Mouse (Mus musculus) cerebellum, postnatal 36 days (tissue): ENCODE results near the gene Abcb8.

ENCODE experiments used
- DNase-seq, 2 experiments: peaks; one replicate each; pipeline ENCODE4 v3.0.0; 2021 to 2022; ENCODE audit warnings: mixed read lengths in 2 of 2

The Abcb8 gene

DNA sequence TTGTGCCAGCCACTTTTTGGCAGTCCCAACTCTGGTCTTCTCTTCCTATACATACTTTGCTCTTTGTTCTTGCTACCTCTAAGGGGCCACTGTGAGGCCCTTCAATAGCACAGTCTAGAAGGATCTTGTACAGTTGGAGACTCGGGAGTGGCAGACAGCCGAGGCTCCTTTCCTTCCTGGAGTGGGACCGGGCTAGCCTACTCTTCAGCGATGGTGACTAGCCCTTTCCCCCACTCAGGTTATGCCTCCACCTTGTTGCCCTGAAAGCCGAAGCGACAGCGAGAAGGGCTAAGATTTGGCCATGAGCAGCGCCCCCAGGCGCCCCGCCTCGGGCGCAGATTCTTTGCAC, 33.8 kb downstream of the Abcb8 start:
- DNase-seq: no peak

DNA sequence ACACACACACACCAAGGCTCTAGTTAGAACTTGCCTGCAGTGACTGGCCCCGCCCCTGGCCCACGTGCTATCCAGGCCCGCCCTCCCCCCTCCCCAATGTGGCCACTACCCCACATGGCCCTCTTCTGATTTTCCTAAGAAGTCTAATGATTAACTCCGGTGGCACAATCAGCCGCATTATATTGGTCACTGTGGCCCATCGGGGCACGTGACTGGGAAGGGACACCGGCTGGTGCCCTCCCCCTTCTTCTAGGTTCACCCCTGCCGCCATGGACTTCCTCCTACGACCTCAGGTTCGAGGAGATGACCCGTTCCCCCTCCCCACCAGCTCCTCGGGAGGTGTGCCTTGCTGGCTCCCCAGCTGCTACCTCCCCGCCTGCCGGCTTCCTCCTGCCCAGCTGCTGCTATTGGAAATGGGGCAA, 34.5 kb downstream of the Abcb8 start:
- DNase-seq: no peak

DNA sequence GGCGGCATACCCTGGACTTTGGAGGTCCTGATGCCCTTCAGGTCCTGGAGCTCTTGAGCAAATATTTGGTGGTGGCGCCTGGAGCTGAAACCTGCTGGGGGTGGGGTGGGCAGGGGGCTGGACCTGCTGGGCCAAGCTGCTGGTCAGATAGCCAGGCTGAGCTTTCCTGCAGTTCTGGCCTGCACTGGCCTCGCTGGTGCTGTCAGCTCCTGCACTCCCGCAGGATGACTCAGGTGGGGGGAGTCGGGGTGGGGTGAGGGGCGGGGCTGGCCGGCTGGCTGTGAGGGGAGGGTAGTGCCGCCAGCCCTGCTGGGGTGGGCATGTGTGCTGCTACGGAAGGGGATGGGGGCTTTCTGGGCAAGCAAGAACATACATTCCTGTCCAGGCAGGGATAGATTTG, 35.1 kb downstream of the Abcb8 start:
- no peak for DNase-seq

DNA sequence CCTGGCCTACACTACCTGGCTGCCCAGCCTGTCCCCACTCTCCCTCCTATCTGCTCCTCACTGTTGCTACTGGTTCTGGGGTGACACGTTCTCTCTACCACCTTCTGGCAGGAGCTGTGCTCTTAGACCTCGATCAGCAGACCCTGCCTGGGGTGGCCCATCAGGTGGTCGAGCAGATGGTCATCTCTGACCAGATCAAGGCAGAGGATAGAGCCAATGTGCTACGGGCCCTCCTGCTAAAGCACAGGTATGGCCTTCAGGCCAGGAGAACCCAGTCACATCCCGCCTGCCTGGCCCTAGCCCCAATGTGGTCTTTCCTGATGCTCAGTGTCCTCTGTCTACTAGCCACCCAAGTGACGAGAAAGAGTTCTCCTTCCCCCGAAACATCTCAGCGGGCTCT, 40.5 kb downstream of the Abcb8 start:
- no peak for DNase-seq

DNA sequence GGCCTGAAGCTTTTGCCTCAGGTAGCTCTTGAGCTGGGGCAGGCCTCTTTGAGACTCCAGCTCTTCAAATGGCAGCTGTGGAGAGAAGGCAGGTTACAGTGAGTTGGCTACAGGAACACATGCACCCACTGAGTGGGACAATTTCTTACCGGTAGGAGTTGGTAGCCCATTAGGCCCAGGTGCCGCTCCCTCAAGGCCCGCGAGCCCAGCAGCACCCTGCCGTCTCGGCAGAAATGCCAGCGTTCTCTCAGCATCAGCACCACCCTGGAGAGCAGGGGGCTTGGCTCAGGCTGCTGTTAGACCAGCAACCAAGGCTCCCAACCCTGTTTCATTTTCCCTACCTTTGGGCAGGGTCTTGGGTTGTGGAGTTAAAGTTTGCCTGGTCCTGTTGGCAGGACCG, 47.7 kb downstream of the Abcb8 start:
- DNase-seq: no peak

DNA sequence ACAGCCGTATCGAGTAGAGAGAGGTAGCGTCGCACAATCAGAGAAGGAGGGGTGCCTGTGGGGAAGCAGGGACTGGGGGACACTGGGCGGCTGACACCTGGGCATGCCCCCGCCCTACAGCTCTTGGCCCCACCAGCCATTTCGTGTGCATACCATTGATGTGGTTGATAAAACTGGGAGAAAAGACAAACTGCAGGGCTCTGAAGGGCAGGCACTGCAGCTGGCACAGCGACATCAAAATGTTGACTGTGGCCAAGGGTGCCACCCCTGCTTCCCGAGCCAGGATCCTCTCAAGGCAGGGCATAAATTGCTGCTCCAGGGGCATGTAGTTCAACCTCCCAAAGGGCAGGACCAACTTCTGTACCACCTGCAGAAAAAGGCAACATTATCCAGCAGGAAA, 48.6 kb downstream of the Abcb8 start:
- no peak for DNase-seq

DNA sequence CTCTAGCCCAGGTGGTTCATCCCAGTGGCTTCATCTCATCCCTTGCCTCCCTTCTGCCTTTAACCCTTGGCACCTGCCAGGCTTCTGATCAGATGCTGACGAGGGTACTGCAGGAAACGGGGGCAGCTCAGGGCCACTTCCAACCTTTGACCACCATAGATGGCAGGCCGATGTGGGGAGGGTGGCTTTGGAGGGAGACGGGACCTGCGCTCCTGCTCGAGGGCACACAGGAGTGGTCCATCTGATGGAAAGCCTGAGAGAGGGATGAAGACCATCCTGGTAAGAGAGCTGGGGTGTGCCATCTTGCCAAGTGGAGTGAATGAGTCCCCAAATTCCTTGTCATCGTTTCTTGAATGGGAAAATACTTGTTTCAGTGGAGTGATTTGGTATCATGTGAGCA, 49.7 kb downstream of the Abcb8 start:
- DNase-seq: no peak

DNA sequence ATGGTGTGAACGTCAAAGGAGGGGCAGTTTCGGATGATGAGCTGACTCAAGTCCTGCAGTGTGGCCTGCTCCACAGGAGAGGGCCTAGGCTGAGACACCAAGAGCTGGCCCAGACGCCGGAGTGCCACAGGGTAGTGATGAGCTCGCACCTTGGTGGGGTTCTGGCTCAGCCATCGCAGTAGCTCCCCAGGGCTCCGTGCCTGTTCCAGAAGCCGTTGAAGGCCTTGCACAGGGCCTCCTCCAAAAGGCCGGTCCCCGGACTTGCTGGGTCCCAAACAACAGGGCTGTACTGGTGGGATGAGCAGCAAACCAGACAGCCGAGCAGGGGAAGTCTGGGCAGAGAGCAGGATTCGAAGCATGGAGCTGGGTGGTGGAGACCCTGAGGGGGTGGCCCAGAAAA, 50.5 kb downstream of the Abcb8 start:
- DNase-seq: peak in 1 of 2 experiments; percentile 39

DNA sequence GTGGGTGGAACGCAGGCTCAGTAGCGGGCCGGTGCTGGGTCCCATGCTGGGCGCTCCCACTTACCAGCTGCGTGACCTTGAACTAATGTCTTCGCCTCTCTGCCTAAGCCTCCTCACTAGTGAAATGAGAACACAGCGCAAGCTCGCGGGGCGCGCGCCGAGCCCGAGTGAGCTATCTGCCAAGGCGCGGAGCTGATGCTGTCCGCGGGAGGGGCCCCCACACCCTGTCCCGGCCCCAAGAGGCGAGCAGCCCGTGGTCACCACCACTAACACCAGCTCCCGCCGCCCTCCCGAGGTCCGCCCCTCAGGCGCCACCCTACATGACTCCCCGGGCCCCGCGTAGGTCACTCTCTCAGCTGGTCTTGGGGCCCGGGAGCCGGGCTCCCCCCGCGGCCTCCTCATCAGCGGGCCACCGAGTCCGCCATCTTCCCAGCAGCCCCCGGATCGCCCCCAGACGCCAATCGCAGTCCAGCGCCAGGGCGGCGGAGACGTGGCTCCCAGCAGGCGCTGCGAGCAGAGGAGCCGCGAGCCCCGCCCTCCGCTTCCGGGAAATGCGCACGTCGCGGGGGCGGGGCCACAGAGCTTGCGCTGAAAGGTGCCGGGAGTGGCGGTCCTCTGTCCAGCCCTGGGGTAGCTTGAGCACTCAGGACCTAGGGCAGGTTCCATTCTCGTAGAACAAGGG, 51.4 kb downstream of the Abcb8 start, which contains the start of gene Fastk:
TSS of gene Fastk (minus strand) at position 542 of the 682 bp plus-strand sequence.
- peak; percentile 92 to 96 for DNase-seq

DNA sequence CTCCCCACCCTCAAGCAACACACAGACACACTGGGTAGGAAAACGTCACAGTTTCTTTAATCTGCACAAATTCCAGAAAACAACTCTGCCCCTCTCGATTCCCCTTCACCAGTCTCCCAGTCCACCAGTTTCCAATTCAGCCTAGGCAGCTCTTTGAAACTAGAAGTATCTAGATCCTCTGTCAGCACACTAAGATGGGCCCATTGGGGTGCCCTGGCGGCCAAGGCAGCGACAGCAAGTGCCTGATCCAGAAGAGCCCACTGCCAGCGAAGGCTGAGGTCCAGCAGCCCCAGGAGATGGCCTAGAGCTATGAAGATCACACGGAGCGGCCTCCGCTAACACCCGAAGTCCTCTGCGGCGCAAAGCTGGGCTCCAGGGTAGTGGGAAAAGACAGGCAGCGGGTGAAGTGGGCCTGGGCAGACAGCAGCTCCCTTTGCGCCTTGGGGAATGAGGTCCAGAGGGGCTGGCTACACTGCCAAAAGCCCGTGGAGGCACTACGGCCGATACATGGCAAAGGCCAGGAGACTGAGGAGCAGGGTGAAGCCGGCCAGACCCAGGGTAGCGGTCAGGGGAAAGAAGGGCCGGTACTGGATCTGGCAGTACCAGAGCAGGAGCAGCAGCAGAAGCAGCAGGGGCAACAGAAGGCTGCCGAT, 52.1 kb downstream of the Abcb8 start:
- DNase-seq: no peak

DNA sequence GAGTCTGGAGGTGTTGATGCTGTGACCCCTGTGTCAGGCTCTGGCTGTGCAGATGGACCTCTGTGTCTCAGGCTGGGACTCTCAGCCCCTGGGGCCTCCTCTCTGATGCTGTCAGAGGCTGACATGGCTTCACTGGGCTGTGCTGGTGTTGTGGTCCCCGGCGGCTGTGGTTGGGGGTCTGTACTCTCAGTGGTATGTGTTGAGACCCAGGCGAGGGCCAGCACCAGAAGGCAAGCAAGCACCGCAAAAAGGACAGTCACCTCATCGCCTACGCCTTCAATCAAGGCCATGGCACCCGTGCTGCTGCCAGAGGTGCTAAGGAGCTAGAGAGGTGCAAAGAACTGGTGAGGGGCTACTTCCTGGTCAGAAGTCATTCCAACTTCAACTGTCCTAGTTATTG, 53.2 kb downstream of the Abcb8 start:
- DNase-seq: no peak

DNA sequence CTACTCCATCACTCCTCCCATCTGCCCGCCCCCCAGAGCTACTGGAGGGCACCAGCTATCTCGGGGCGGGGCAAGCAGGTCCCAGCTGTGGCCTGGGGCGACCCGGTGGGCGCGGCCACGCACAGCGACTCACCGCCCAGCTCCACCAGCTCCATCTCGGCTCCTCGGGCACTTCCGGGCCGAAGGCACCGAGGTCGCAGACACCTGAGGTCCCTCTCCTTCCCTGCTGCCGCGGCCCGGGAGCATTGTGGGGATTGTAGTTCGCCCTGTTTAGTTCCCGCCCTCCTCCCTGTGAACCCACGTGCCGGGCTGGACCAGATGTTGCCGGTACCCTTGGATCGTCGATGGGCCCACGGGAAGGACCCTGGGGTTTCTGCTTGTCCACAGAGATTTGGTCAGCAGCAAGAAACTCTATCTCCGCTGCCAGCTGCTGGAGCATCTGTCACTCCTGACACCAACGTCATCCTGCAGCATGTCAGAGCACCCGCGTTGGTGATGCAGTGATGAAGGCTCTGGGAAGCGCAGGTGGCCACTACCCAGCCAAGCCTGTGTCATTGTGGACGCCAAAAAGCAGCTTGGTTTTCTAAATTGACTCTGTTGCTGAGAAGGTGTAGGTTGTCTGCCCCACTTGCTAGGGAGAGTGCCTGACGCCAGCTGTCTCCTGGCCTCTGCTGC, 54.3 kb downstream of the Abcb8 start, which contains the start of gene Tmub1:
TSS of gene Tmub1 (minus strand) at position 231 of the 675 bp plus-strand sequence.
- peak; percentile 76 to 80 for DNase-seq

DNA sequence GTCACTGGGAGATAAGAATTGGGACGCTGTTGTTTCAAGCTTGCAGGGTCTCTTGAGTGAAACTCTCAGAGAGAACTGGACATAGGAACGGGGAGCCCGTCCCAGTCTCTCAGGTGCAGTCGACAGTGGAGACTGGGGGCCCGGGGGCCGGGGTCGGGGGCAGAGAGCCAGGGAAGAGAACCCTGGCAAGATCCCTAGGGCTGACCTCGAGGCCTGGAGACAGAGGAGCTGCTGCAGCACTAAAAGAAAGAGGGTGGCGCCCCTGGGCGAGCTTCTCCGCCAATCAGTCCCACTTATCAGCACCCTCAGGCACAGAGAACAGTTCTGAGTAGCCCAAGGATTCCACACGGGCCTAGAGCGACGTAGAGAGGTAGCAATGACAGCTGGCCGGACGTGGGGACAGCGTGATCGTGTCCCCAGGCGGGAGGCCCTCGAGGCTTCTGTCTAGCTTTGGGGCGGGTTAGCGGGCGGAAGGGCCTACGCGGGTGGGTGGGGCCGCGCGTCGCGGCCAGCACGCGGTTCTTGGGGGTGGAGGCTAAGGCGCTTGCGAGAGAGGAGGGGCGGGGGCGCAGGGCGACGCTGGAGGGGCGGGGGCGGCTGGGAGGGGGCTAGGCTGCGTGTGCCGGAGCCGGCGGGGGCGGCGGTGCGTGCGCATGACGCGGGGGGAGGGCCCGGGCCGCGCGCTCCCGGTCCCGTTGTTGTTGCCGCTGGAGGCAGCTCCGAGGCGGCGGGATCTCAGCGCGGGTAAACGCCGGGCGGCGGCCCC, 58.0 kb downstream of the Abcb8 start:
- peak; percentile 82 to 92 for DNase-seq

DNA sequence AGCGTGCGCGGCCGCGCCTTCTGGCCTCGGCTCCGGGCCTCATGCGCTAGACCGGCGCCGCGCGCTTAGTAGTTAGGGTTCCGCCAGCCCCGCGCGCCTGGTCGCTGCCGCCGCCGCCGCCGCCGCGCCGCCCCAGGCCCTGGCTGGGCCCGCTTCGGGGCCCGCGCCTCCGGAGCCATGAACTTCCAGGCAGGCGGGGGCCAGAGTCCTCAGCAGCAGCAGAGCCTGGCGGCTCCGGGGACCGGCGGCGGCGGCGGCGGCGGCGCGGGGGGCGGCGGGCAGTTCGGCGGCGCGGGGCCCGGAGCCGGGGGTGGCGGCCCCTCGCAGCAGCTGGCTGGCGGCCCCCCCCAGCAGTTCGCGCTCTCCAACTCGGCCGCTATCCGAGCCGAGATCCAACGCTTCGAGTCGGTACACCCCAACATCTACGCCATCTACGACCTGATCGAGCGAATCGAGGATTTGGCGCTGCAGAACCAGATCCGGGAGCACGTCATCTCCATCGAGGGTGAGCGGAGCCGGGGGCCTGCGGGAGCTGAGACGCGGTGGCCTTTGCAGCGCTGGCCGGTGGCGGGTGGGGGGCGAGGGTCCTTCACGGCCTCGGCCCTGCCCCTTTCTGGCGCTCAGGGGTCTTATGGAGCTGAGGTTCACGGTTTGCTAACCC, 58.7 kb downstream of the Abcb8 start, which contains the start of gene Agap3:
TSS of gene Agap3 (plus strand) at position 148 of the 661 bp plus-strand sequence.
- peak; percentile 46 to 51 for DNase-seq

DNA sequence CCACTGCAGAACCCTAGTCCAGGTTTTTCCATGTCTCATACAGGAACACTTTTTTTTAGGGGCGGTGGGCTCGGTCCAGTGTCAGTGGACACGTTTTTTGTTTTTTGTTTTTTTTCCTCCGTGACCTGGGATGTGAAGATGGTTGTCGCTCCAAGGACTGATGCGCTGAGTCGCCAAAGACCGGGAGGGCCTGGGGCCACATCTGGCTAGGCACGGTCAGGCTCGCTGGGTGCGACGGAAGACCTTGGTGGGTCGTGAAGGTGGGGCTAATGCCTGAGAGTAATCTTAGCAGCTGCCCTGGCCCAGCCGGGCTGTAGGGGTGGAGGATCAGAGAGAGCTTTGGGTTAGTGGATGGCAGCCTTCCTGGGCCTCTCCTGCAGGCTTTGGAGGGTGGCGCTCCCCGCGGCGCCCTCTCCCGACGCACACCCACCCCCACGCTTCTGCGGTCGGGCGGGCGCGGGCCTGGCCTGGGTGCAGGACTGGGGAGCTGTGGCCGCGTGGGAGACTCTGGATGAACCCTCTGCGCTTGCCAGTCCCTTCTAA, 59.3 kb downstream of the Abcb8 start:
- DNase-seq: peak; percentile 47 to 54

DNA sequence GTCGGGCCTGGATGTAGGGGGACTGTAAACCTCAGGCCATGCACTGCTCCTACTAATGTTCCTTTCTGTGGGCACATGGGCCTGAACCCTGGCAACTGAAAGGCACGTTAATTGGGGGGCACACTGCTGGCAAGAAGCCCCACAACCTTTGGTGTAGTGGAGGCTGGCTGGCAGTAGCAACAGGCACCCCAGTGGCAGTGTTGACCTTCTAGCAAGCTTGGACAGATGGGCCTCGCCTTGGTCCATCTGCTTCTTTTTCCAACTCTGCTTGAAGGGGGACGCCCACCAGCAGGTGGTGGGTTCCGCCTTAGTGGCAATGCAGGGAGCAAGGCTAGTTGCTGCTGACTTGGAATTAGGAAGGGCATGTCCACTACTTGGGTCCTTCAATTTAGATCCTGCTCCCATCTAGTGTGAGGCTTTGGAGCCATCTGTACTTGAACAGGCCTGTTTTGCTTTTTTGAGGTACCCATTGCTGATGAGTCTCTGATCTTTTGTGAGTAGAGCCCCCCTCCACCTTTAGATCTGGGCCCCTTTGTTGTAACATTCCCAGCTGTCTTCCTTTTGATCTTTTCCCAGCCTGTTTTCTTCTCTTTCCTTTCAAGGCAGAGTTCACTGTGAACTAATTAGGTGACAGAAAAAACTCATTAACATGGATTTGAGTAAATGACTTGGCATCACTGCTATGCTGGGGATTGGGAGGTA, 60.0 kb downstream of the Abcb8 start:
- DNase-seq: peak; percentile 84 to 87

DNA sequence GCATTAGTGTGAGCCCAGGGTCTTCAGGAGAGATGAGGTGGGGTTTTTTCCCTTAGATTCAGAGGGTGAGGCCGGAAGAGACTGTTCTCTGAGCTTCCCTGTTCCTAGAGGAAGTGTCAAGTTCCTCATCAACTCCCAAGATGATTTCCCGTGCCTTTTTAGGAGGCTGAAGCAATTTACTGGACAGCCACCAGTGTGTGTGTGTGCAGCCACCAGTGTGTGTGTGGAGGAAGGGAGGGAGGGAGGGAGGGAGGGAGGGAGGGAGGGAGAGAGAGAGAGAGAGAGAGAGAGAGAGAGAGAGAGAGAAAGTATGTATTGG, 60.5 kb downstream of the Abcb8 start:
- no peak for DNase-seq

DNA sequence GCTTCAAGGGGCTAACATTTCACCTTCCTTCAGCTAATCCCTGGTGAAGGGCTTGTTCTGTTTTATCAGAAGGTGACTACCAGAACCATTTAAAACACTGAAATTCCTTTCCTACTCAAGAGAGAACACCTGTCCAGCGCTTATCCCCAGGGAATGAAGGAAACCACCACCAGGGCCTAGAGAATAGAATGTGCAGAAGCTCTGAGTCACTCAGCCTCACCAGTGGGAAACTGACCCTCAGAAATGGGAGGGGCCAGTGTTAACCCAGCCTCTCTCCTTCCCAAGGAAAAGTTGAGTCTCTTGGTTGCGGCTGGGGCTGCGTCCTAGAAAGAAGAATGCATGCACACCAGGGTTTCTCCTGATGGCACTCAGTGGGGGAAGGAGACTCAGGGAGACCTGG, 61.6 kb downstream of the Abcb8 start:
- no peak for DNase-seq

DNA sequence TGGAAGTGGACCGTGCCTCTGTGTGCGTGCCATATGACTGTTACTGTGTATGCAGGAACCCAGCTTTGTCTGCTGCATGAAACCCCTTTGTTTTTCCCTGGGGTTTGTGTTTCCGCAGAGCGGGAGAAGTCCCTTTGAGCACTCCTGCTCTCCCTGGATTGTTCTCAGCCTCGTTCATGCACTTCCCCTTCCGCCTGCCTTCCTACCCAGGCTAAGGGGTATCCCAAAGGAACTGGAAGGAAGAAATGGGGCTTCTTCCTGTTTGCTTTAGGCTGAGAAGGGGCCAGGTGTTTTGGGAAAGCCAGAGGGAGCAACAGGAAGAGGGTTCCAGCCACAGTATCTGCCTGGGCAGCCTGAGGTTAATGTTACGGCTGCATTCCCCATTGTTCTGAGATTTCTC, 62.1 kb downstream of the Abcb8 start:
- DNase-seq: no peak
